In genomic region chr5:123992794-123993193, GRCm38 (mm10) we compare ENCODE assay signal across 8 mouse cellular contexts. TPM values are rescaled to one million over a fixed set of nuclear protein-coding genes. Genes with fewer than 3 reads are reported as not detected.
DNase-seq lines count a peak whose midpoint lies in the region; ATAC-seq and TF ChIP-seq lines count a peak whose summit lies in the region.

No protein-coding gene starts in this region.

- H3K4me2 ChIP-seq in forebrain, embryonic 12.5 days = no peak overlapping the region
- H3K4me2 ChIP-seq in limb, embryonic 15.5 days = no peak overlapping the region
- H3K4me2 ChIP-seq in stomach, embryonic 16.5 days (ENCODE audit: low read depth, low read length) = no peak overlapping the region

- no peak overlapping the region for H3K4me3 ChIP-seq in forebrain, embryonic 10.5 days
- H3K4me3 ChIP-seq in forebrain, embryonic 12.5 days (replicated peaks) = no peak overlapping the region
- no peak overlapping the region for H3K4me3 ChIP-seq in cortical plate, adult 2 months (ENCODE audit: insufficient read depth, low read length)
- H3K4me3 ChIP-seq in limb, embryonic 15.5 days = no peak overlapping the region
- no peak overlapping the region for H3K4me3 ChIP-seq in stomach, embryonic 16.5 days (replicated peaks; ENCODE audit: low read length)

- no peak for TF ChIP-seq POLR2A in cortical plate, adult 2 months (IDR thresholded peaks at IDR 0.05; ENCODE audit: extremely low read depth, insufficient read depth, low read length)

- peak; percentile 86 for TF ChIP-seq CTCF in cortical plate, adult 2 months (IDR thresholded peaks at IDR 0.05; ENCODE audit: extremely low read depth, insufficient read depth, low read length)

- DNase-seq in forebrain, embryonic 10.5 days (ENCODE audit: extremely low spot score, low spot score) = peak; percentile 82
- DNase-seq in heart, adult 8-10 months (ENCODE audit: low spot score) = peak; percentile 91
- peak; percentile 92 for DNase-seq in kidney, adult 9 months
- peak; percentile 89 for DNase-seq in neural tube, embryonic 10.5 days (ENCODE audit: extremely low spot score, low spot score)

- no peak overlapping the region for H3K9ac ChIP-seq in forebrain, embryonic 12.5 days
- no peak overlapping the region for H3K9ac ChIP-seq in limb, embryonic 15.5 days
- no peak overlapping the region for H3K9ac ChIP-seq in stomach, embryonic 16.5 days (ENCODE audit: low read length)

- ATAC-seq in forebrain, embryonic 12.5 days (ENCODE audit: low FRiP score) = no peak
- no peak for ATAC-seq in limb, embryonic 15.5 days (ENCODE audit: insufficient number of reproducible peaks, low FRiP score, low TSS enrichment, low read depth)
- 0 out of 2 replicates have a peak, but pooled peaks have one; percentile 8 for ATAC-seq in stomach, embryonic 16.5 days (ENCODE audit: insufficient read depth, low FRiP score)

- H3K27ac ChIP-seq in forebrain, embryonic 10.5 days = no peak overlapping the region
- H3K27ac ChIP-seq in forebrain, embryonic 12.5 days = no peak overlapping the region
- peak overlapping the region; percentile 6; the same call in 1 of the 2 replicates for H3K27ac ChIP-seq in cortical plate, adult 2 months (ENCODE audit: insufficient read depth, low read length)
- peak overlapping the region; percentile 58; the same call in 1 of the 2 replicates for H3K27ac ChIP-seq in limb, embryonic 15.5 days
- H3K27ac ChIP-seq in stomach, embryonic 16.5 days (ENCODE audit: low read length) = peak overlapping the region; percentile 78; the same call in 1 of the 2 replicates

- 38% methylated on average over 5 of the region's 5 CpGs for WGBS in forebrain, embryonic 10.5 days
- WGBS in forebrain, embryonic 12.5 days = 37% methylated on average over 5 of the region's 5 CpGs
- WGBS in limb, embryonic 15.5 days = 36% methylated on average over 5 of the region's 5 CpGs
- 29% methylated on average over 5 of the region's 5 CpGs for WGBS in stomach, embryonic 16.5 days

- H3K36me3 ChIP-seq in forebrain, embryonic 10.5 days (replicated peaks) = peaks cover 9% of the 10 kb centered on the region
- 0 out of 2 replicates have a peak, but pooled peaks cover 4% of the 10 kb centered on the region for H3K36me3 ChIP-seq in forebrain, embryonic 12.5 days (replicated peaks)
- H3K36me3 ChIP-seq in limb, embryonic 15.5 days = 0 out of 2 replicates have a peak, but pooled peaks cover 3% of the 10 kb centered on the region
- no peaks in the 10 kb centered on the region for H3K36me3 ChIP-seq in stomach, embryonic 16.5 days (ENCODE audit: control insufficient read depth, insufficient read depth, low read length)

- no peaks in the 10 kb centered on the region for H3K27me3 ChIP-seq in forebrain, embryonic 10.5 days (ENCODE audit: poor library complexity, severe bottlenecking)
- H3K27me3 ChIP-seq in forebrain, embryonic 12.5 days = no peaks in the 10 kb centered on the region
- no peaks in the 10 kb centered on the region for H3K27me3 ChIP-seq in limb, embryonic 15.5 days
- H3K27me3 ChIP-seq in stomach, embryonic 16.5 days (ENCODE audit: control insufficient read depth, insufficient read depth, low read length) = no peaks in the 10 kb centered on the region

- peaks cover 14% of the 10 kb centered on the region for H3K4me1 ChIP-seq in forebrain, embryonic 10.5 days
- H3K4me1 ChIP-seq in forebrain, embryonic 12.5 days = peaks cover 13% of the 10 kb centered on the region; the same call in 1 of the 2 replicates
- H3K4me1 ChIP-seq in cortical plate, adult 2 months (ENCODE audit: control insufficient read depth, insufficient read depth, low read length) = peaks cover 3% of the 10 kb centered on the region
- peaks cover 19% of the 10 kb centered on the region for H3K4me1 ChIP-seq in limb, embryonic 15.5 days
- peaks cover 15% of the 10 kb centered on the region for H3K4me1 ChIP-seq in stomach, embryonic 16.5 days (ENCODE audit: control insufficient read depth, insufficient read depth, low read length)

- no peaks in the 10 kb centered on the region for H3K9me3 ChIP-seq in forebrain, embryonic 10.5 days
- H3K9me3 ChIP-seq in forebrain, embryonic 12.5 days = no peaks in the 10 kb centered on the region
- H3K9me3 ChIP-seq in limb, embryonic 15.5 days = no peaks in the 10 kb centered on the region
- H3K9me3 ChIP-seq in stomach, embryonic 16.5 days (replicated peaks; ENCODE audit: control insufficient read depth, low read length) = no peaks in the 10 kb centered on the region

RNA-seq across cellular contexts. Expression of gene Hip1r, which starts 19.4 kb away (rescaled TPM):
- polyA plus RNA-seq in forebrain, embryonic 10.5 days (2016; fragmentation: Nextera tagmentation; extraction: Ambion mirVana) = 7.7 and 11.1 TPM in 2 replicates
- 16.0 and 17.9 TPM in 2 replicates for polyA plus RNA-seq in forebrain, embryonic 12.5 days (2016; fragmentation: Nextera tagmentation; extraction: Ambion mirVana)
- polyA plus RNA-seq in cortical plate, adult 2 months (2012; rRNA removed) = 42.1 and 46.6 TPM in 2 replicates
- 10 to 100 TPM; 11.5 to 15.5 (median 13.7) TPM for total RNA-seq in heart, adult 8-10 months (2022)
- polyA plus RNA-seq in limb, embryonic 15.5 days (2015; fragmentation: Nextera tagmentation; extraction: Ambion mirVana) = 12.4 and 17.4 TPM in 2 replicates
- polyA plus RNA-seq in stomach, embryonic 16.5 days (2015; fragmentation: Nextera tagmentation; extraction: Ambion mirVana) = 31.2 and 35.2 TPM in 2 replicates

RNA-seq across cellular contexts. Expression of gene Vps37b, which starts 39.3 kb away (rescaled TPM):
- polyA plus RNA-seq in forebrain, embryonic 10.5 days (2016; fragmentation: Nextera tagmentation; extraction: Ambion mirVana) = 50.8 and 51.2 TPM in 2 replicates
- polyA plus RNA-seq in forebrain, embryonic 12.5 days (2016; fragmentation: Nextera tagmentation; extraction: Ambion mirVana) = 70.5 and 73.4 TPM in 2 replicates
- 48.4 and 48.7 TPM in 2 replicates for polyA plus RNA-seq in cortical plate, adult 2 months (2012; rRNA removed)
- total RNA-seq in heart, adult 8-10 months (2022) = 10 to 100 TPM; 13.7 to 24.0 (median 16.5) TPM
- 34.7 and 37.8 TPM in 2 replicates for polyA plus RNA-seq in limb, embryonic 15.5 days (2015; fragmentation: Nextera tagmentation; extraction: Ambion mirVana)
- polyA plus RNA-seq in stomach, embryonic 16.5 days (2015; fragmentation: Nextera tagmentation; extraction: Ambion mirVana) = 39.6 and 44.4 TPM in 2 replicates

Comparison
In these comparisons a context has a peak if more than half of its experiments do, and no peak if none do; other contexts are left out.
1. H3K27ac ChIP-seq: peak in cortical plate, adult 2 months (single experiment), limb, embryonic 15.5 days (single experiment) and stomach, embryonic 16.5 days (single experiment); none in forebrain, embryonic 10.5 days (single experiment) and forebrain, embryonic 12.5 days (single experiment).
2. Peak in every context shown above with its lines, with median percentiles within 50 percentile points of each other: DNase-seq.